Comparison of ENCODE assay signal across 25 mouse cellular contexts in the genomic region with DNA sequence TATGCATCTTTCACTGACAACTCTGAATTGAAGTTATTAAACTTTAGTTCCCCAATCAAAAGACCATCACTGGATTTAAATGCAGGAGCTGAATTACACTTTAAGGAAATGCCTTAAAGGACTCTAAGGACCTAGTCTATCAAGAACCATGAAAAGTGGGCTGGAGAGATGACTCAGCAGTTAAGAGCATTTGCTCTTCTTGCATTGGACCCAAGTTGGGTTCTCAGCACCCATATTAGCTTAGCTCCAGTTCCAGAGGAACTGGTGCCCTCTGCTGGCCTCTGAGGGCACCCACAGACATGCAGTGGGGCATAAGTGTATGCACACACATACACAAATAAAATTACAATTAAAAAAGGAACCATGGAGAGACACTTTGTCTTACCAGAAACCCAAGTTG. TPM values are rescaled to one million over a fixed set of nuclear protein-coding genes. Genes with fewer than 3 reads are reported as not detected.
"Had no signal": no experiment of that assay in that cellular context is flagged by ENCODE, and none has a peak within 500 bp of the region (broad histone marks: within the 10 kb centered on the region; RNA-seq: fewer than 3 reads in every experiment).

No protein-coding gene starts in this region.

- H3K9me3 ChIP-seq: limb, embryonic 10.5 days; limb, embryonic 13.5 days; liver, embryonic 12.5 days; liver, embryonic 15.5 days; midbrain, embryonic 12.5 days; midbrain, embryonic 15.5 days; neural tube, embryonic 12.5 days; stomach, embryonic 15.5 days had no signal

- H3K36me3 ChIP-seq: limb, embryonic 10.5 days; limb, embryonic 13.5 days; liver, embryonic 12.5 days; liver, embryonic 15.5 days; midbrain, embryonic 12.5 days; midbrain, embryonic 15.5 days; neural tube, embryonic 12.5 days; stomach, embryonic 15.5 days had no signal

- H3K27me3 ChIP-seq: limb, embryonic 13.5 days; liver, embryonic 12.5 days; liver, embryonic 15.5 days; midbrain, embryonic 12.5 days; midbrain, embryonic 15.5 days; neural tube, embryonic 12.5 days; stomach, embryonic 15.5 days had no signal

- H3K4me2 ChIP-seq: limb, embryonic 13.5 days; liver, embryonic 12.5 days; liver, embryonic 15.5 days; midbrain, embryonic 12.5 days; midbrain, embryonic 15.5 days; neural tube, embryonic 12.5 days; stomach, embryonic 15.5 days had no signal

- H3K27ac ChIP-seq: layer of hippocampus, adult 2 months; limb, embryonic 10.5 days; limb, embryonic 13.5 days; liver, embryonic 12.5 days; liver, embryonic 15.5 days; macrophage; midbrain, embryonic 12.5 days; midbrain, embryonic 15.5 days; neural tube, embryonic 12.5 days; stomach, embryonic 15.5 days had no signal

- H3K9ac ChIP-seq: limb, embryonic 13.5 days; liver, embryonic 12.5 days; liver, embryonic 15.5 days; midbrain, embryonic 12.5 days; midbrain, embryonic 15.5 days; neural tube, embryonic 12.5 days; stomach, embryonic 15.5 days had no signal

- DNase-seq: kidney, adult 9 months; kidney, postnatal 14 days; kidney, postnatal 4 days; layer of hippocampus, adult 9-11 months; liver; lung, adult 2 months; lung, postnatal 14 days; retina, postnatal 1 day; right cerebral cortex, postnatal 25 days; spleen, adult 18-20 months; thymus, postnatal 25 days had no signal

- H3K4me1 ChIP-seq: limb, embryonic 10.5 days; limb, embryonic 13.5 days; liver, embryonic 12.5 days; liver, embryonic 15.5 days; midbrain, embryonic 12.5 days; midbrain, embryonic 15.5 days; neural tube, embryonic 12.5 days; stomach, embryonic 15.5 days had no signal

- ATAC-seq: liver, embryonic 12.5 days; midbrain, embryonic 15.5 days had no signal

- H3K4me3 ChIP-seq: layer of hippocampus, adult 2 months; limb, embryonic 10.5 days; limb, embryonic 13.5 days; liver, embryonic 12.5 days; liver, embryonic 15.5 days; midbrain, embryonic 12.5 days; midbrain, embryonic 15.5 days; neural tube, embryonic 12.5 days; stomach, embryonic 15.5 days had no signal

RNA-seq across cellular contexts. Expression of a gene that starts 52.6 kb away (rescaled TPM):
- total RNA-seq: megakaryocyte, adult 5-6 weeks; neutrophil, adult 5-6 weeks had no signal
- polyA plus RNA-seq: kidney, embryonic 16.5 days; liver, embryonic 12.5 days; liver, embryonic 15.5 days; macrophage; neural tube, embryonic 12.5 days; thymus, postnatal 0 days had no signal
